Mouse (Mus musculus) common myeloid progenitor, adult 5-6 weeks (primary cell): Measurements from ENCODE around the gene Focad. TPM values are rescaled to one million over a fixed set of nuclear protein-coding genes. Genes with fewer than 3 reads are reported as not detected.

Experiments
- ATAC-seq: replicated peaks from 2 replicates; pipeline ENCODE4 v1.8.0; 2016; ENCODE audit warnings: low read depth, mild to moderate bottlenecking, moderate TSS enrichment, inconsistent platforms; ENCODE audit not compliant: poor library complexity, severe bottlenecking
- total RNA-seq: library from RNA; stranded (forward); fragments of 200-1000, 187-1606 nt; gene quantifications from 2 replicates; pipeline ENCODE4 v1.2.3, GENCODE M21; 2017

Gene Focad
- total RNA-seq, 1 experiment from 2014 or later, result 23.6 TPM

DNA sequence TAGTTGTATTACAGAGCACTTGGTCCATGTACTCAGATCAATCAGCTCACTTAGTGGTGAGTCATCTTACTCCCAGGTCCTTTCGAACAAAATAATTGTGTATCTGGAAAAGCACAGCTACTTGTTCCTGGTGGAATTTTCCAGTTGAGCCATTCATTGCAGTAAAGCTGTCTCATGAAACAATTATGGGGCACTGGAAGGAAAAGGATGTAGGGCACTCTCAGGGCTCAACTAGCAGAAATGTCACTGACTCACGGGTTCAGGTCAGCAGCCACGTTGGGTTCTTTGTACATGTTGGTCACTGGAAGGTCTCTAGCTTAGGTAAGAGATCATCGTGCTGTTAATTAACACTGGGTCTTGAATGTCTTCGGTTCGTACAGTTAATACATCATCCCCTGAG, 275.5 kb downstream of the Focad start:
- ATAC-seq, result no peak

DNA sequence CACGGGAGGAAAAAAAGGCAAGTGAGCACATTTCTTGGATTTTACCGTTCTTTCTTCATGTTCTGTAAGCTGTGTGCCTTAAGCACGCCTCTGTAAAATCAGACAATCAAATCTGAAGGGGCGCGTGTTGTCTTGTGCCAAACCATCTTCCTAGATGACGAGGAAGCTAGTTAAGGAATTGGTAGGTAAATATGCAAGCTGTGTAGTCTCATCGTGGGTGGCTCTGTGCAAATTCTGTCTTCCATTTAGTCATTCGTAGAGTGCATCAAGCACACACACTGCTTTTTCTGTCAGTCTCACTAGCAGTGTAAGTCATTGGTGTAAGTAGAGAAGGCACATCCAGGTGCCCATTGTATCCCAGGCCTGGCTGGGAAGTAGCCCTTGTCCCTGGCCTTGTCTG, 276.4 kb downstream of the Focad start:
- no peak for ATAC-seq

DNA sequence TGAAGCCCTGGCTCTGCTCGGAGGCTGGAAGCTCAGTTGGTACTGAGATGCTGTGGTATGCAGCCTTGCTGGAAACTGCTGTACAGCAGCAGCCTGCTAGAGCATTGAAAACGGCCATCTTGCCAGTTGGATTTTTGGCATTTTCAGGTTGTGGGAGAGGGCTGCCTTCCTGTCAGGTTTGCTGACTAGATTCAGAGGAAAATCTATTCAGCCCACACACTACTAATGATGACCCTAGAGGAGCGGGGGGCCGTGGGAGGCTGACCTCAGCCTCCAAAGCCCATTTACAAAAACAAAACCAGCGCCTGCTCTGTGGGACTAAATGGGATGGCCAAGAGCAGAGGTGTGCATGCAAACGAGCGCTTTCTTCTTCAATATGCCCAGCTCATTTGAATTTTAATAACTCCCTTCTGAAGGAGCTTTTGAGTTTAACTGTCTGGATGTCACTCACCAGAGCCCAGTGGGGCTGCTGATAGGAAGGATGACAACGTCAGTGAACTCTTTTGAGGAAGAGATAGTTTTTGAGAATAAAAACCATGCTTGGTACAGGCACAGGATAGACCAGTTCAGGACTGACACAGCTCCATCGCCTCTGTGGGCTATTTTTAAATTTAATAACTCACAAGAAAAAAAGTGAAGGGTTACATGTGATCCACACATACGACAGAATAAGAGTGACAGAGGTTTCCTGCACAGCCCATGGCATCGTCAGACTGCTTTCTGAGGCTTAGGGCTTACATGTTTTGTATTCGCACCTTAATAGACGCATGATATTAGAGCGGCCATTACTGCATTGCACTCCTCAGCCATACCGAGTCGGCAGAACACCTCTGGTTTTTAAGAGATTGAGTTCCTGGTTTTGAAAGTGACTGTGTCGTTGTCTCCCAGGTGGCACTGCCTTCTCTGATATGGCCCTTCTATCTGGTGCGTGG, 278.1 kb downstream of the Focad start:
- no peak for ATAC-seq

DNA sequence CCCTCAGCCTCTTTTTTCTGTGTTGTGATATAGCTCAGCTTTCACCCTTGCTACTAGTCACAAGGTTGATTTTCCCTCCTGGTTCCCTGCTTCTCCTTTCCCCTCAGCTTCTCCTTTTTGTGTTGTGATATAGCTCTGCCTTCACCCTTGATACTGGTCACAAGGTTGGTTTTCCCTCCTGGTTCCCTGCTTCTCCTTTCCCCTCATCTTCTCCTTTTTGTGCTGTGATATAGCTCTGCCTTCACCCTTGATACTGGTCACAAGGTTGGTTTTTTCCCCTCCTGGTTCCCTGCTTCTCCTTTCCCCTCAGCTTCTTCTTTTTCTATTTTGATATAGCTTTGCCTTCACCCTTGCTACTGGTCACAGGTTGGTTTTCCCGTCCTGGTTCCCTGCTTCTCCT, 295.6 kb downstream of the Focad start:
- peak; percentile 29; the same call in 1 of the 2 replicates for ATAC-seq

DNA sequence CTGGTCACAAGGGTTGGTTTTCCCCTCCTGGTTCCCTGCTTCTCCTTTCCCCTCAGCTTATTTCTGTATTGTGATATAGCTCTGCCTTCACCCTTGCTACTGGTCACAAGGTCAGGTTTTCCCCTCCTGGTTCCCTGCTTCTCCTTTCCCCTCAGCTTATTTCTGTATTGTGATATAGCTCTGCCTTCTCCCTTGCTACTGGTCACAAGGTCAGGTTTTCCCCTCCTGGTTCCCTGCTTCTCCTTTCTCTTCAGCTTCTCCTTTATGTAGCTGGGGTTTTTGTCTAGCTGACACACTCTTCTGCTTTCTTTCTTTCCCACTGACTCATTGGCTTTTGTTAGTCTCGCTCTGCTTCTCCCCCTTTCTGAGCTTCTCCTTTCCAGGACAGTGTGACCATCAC, 296.2 kb downstream of the Focad start:
- peak; percentile 50 for ATAC-seq

DNA sequence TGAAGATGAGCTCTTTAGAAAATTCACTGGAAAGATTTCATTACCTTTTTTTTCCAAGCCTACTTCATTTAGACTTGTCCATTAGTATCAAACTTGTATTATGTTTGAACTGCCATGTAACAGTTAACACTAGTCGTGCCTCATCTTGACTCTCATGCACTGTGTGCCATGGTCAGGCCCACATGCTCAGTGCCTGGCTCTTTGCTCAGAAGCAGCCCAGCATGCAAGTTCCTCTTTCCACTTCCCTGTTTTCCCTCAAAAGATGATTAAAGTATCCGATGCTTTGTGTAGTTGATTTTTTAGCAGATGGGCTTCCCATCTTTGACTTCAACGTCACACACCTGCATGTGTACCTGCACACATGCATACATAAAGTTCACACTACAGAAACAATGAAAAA, 301.3 kb downstream of the Focad start:
- peak; percentile 93 for ATAC-seq

DNA sequence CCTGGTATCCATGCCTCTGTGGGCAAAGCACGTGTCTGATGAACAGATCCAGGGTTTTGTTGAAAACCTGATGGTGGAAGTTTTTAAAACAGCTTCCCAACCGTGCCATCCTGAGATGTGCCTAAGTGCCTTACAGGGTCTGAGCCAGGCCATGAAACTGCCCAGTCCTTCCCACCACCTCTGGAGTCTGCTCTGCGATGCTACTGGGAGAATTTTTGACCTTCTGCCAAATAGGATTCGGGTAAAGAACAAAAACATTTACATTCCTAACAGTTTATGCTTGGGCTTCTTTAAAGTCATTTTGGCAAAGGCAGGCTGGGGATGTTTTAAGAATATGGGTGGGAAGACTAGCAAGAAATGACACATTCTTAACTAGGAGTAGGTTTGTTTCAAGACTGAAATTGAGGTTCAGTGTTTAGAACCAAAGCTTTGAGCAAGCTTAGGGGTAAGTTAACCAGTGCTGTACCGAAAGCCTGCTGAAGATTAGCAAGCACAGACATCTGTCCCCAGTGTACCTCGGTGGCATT, 302.6 kb downstream of the Focad start:
- ATAC-seq, result no peak

DNA sequence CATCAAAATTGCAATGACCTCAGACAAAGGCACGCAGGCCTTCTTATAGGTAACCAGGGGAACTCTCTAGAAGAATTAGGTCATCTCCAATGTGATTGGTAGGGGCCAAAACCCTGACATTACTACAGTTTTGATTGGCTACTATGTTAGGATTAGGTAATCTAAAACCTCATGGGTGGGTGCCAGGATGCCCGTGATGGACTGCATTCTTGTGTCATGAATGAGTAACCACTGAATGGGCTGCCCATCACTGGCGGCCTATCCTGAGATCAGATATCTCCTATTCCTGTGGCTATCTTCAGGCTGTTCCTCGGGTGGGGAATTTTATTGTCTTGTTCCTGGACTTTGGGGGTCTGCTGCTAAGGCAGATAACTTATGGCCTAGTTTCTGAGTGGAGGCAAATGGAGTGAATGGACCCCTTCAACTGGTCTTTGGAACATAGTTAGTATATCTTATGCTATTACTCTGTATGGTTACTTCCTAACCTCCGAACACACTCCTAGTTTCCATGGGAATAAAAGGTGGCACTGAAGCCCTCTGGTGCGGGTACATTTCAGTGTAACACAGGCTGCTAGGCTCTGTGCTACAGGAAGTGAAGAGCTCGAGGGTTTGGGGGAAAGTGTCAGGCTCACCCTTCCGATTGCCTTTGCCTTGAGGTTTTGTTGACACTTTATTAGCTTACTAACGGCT, 306.0 kb downstream of the Focad start:
- no peak for ATAC-seq

DNA sequence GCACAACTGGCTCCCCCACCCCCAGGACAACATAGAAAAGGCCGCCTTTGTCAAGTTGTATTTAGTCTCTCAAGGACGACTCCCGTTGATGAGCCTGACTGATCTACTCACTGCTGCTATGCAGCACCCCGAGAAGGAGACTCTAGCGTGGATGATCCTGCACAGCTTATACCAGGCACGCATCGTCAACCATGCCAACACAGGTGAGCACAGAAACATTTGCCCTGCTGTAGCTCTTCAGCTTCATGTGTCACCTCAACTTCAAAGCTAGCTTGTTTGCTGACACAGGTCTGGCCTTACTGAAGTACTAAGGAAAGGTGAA, 306.5 kb downstream of the Focad start:
- ATAC-seq, result no peak

DNA sequence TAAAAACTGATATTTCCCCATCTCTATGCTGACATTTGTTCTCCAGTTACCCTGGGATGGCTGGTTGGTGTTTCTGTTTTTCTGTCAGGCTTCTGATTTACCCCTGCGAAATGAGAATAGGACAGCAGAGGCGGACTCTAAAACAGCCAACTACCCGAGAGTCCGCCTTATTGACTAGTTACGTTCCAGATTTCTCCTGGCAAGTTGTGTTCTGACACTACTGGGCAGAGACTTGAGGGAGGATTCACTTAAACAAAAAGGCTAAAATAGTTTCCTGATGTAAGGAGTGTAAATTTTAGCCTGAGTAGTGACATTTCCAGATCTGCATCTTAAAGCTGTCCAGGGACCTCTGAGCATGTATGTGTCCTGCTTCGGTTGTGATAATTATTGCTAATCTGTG, 308.5 kb downstream of the Focad start:
- no peak for ATAC-seq

DNA sequence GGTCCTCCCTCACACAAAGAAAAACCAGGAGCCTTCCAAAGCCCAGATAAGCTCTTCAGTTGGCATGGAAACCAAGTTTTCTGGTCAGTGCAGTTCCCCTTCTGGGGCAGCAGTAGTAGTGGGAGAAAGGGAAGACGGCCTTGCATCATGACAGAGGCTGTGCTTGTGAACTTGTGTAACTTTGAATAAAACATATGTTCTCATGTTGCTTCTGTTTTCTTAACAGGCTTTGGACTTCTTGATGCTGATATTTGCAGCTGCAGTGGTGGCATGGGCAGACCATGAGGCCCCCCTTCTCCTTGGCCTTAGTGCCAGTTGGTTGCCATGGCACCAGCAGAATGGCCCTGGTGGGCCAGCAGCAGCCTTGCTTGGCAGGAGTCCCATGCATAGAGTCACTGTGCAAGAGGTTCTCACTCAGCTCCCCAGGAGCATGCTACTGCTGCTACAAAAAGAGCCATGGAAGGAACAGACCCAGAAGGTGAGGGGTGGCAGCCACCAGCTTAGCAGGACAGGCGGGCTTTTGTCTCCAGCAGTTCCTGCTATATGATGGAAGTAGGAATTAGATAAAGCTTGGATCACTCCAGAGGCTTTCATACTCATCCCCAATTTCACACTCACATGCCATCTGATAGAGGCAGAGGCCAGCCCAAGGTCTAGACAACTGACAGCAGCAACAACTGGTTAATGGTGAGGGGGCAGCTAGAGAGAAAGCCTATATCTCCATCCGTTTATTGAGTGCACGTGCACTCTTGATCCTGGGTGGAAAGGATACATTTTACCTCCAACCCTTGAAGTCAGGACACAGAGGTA, 312.7 kb downstream of the Focad start:
- ATAC-seq, result peak; percentile 96

DNA sequence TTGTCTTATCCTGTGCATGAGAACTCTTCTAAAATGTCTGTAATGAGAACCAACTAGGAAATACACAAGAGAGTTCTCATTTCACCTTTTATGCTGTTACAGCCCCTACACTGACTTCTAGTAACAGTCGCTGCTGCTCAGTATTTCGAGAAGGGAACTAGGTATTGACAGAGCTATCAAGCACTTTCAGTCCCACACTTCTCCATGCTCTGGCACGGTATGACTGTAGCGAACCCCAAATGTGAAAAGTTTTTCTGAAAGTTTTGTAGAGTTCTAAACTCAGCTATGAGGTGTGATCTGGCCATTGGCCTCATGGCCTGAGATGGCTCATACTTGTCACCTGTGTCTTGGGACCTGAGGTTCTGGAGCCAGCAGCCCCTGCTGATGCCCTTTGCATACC, 314.9 kb downstream of the Focad start:
- ATAC-seq, result no peak

DNA sequence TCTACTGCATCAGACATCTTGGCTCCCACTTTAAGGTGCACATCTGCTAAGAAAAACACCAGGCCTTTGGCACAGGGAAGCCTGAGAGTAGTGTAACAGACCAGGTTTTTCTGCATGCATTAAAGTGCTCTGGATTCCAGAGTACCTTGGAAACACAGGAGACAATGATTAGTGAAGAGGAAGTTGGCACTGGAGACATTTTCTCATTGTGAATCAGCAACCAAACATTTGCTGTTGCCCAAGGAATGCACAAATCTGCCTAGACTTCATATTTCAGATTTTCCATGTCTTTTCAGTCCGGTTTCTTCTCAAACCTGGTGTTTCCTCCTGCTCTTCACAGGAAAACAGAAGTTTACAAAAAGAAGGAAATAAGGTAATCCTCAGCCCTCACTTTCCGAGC, 317.9 kb downstream of the Focad start:
- no peak for ATAC-seq

DNA sequence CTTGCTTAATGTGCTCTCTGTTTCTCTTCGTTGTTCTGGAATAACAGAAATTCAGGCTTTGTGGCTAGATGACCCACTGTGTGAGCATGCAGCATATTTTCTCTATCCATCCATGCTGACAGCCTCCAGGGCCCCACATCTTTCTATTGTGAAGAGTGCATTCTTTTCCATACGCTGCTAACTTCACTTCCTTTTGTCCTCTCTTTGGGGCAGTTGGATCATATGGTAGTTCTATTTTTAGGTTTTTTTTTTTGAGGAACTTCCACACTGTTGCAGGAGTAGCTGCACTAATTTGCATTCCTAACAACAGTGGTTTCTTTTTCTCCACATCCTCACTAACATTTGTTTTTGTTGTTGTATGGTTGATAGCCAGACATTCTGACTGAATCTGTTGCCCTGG, 320.6 kb downstream of the Focad start:
- ATAC-seq, result peak; percentile 76

DNA sequence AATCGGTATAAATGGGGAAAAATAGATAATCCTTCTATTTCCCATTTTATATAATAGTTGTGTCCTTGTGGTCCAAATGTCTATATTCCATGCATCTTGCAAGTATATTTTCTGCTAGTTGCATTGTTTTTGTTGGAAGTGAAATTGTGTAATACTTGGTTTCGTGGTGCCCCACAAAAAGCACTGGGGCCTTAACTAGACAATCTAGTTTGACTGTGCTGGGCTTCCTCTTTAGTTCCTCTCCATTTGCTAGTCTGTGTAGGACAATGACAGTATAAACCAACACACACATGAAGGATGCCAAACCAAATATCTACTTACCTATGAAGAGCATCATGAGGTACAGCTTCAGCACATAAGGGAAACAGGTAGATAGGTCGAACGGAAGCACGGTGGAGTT, 324.9 kb downstream of the Focad start:
- ATAC-seq, result peak; percentile 70

DNA sequence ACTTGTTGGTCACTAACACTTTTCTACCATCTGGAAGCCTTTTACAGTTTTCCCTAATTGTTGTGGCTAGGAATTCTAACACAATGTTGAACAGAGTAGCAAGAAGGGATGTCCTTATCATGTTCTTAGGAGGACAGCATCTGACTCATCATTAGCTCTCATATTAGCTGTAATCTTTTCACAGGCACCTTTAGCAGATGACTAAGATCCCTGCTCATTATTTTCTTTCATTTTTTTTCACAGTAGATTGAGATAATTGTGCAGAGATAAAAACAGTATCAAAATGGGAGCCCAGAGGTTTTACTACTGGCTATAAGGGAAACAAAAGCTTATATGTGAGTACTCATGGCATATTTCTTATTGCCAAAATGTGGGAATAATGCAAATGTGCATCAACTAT, 330.1 kb downstream of the Focad start:
- ATAC-seq, result no peak

DNA sequence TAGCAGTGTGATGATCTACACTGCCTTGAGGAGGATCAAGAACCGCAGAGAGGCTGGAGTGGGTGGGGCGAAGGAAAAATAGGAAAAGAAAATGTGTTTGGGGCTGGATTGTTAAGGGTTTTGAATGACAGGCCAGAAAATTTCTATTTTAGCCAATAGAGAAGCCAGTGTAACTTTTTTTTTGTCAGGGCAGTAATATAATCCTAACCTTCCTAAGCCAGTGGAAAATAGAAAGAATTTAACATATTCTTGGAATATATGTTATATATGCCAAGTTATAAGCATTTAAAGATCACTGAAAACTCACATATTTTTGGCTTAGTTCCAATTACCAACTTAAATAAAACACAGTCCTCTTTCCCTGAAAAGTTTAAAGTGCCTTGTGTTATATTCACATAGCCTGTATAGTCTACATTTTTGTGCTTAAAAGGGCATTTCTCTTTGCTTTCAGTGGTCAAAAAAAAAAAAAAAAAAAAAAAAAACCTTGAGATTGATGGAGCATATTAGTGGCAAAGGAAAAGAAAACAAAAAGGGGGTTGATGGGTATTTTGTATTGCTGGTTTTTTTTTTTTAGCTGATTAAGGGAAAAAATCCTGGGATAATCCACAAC, 333.3 kb downstream of the Focad start:
- ATAC-seq, result no peak

DNA sequence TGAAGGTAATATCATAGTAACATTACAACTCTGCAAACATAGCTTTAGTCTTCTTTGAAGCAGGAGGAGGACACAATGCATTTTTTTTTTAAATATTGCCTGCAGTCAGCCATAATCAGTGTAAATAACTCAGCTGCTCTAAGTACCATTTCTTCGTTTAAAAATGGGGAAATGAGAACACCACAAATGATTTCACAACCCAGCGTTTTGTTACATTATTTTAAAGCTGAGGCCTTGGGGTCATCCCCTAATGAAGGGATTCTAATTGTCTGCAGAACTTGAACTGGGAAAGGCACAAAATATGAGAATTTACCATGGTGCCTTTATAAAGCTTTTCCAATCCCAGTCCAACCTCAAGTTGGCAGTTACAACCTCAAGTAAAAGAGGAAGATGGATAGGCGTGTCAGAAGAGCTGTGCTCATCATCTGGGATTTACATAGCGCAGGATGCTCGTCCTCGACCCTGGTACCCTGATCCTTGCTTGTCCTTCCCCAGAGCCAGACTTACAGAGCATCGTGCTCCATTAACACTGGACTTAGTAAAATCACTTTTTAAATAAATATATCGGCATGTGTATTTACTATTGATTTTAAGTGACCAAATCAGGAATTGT, 338.1 kb downstream of the Focad start:
- ATAC-seq, result peak; percentile 78

DNA sequence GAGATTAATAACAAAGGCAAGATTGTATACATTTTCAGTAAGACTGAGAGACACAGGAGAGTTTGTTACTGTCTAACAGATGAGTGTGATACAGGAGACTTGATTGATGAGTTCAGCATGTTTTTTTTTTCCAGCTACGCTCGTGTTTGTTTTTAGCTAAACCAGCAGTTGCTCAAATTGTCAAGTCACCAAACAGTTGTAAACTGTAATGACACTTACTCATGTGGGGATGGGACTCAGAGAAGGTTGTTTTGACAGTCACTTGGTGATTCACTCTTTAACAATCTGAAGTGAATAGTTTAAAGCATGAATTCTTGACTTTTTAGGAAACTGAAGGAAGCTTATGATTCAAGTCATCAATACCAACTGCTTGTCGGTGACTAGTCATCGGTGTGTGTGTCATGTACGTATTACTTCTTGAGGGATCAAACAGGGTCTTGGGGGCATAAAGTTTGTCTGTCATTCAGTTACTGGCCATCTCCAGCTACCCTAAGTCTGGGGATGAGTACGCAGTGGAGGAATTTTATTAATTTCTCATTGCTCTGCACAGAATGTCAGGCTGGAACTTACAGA, 342.2 kb downstream of the Focad start:
- no peak for ATAC-seq
